Mouse (Mus musculus) neural tube, embryonic 15.5 days (tissue): Measurements from ENCODE around the gene H2-Oa. TPM values are rescaled to one million over a fixed set of nuclear protein-coding genes. Genes with fewer than 3 reads are reported as not detected.
A peak's percentile ranks its signal among the peaks of the same experiment; 100 is the strongest.

Source experiments
- ATAC-seq: fragments of 200-750 bp; cut with Nextera tagmentation; 2 replicates; pipeline ENCODE4 v1.8.0; 2017; ENCODE audit warnings: mild to moderate bottlenecking, moderate TSS enrichment, moderate library complexity; ENCODE audit not compliant: low FRiP score
- H3K27ac ChIP-seq: fragments of 300-500 bp; sonication (generic); replicated peaks from 2 replicates; pipeline ENCODE4 v1.5.1; 2015; ENCODE audit warnings: mild to moderate bottlenecking, inconsistent platforms
- H3K27me3 ChIP-seq: fragments of 300-500 bp; sonication (generic); replicated peaks from 2 replicates; pipeline ENCODE4 v1.6.1; 2015; ENCODE audit warnings: inconsistent platforms
- H3K36me3 ChIP-seq: fragments of 300-500 bp; sonication (generic); 2 replicates; pipeline ENCODE4 v1.6.1; 2015; ENCODE audit warnings: inconsistent platforms
- H3K4me1 ChIP-seq: fragments of 300-500 bp; sonication (generic); 2 replicates; pipeline ENCODE4 v1.6.1; 2015; ENCODE audit warnings: inconsistent platforms
- H3K4me2 ChIP-seq: fragments of 300-500 bp; sonication (generic); 2 replicates; pipeline ENCODE4 v1.6.1; 2015; ENCODE audit warnings: inconsistent platforms, mild to moderate bottlenecking, moderate library complexity
- H3K4me3 ChIP-seq: fragments of 300-500 bp; sonication (generic); replicated peaks from 2 replicates; pipeline ENCODE4 v1.5.1; 2015; ENCODE audit warnings: mild to moderate bottlenecking, inconsistent platforms
- H3K9ac ChIP-seq: fragments of 300-500 bp; sonication (generic); replicated peaks from 2 replicates; pipeline ENCODE4 v1.6.1; 2015; ENCODE audit warnings: mild to moderate bottlenecking, inconsistent platforms
- H3K9me3 ChIP-seq: fragments of 300-500 bp; sonication (generic); replicated peaks from 2 replicates; pipeline ENCODE4 v1.6.1; 2016; ENCODE audit warnings: inconsistent platforms
- WGBS: fragments of 180-500 bp; shearing (Covaris S2); methylation state at CpG from one replicate; pipeline ENCODE4 v1.1.7; 2015; ENCODE audit warnings: mixed read lengths; 5-methylcytosine and 5-hydroxymethylcytosine counted together
- polyA plus RNA-seq: library from polyadenylated mRNA; unstranded; fragments of >200 nt; fragmentation: Nextera tagmentation; extraction: Ambion mirVana; gene quantifications from 2 replicates; pipeline ENCODE4 v1.2.1, GENCODE M21; 2015

H2-Oa gene
- polyA plus RNA-seq, 1 experiment from 2014 or later = 0.19 TPM

DNA sequence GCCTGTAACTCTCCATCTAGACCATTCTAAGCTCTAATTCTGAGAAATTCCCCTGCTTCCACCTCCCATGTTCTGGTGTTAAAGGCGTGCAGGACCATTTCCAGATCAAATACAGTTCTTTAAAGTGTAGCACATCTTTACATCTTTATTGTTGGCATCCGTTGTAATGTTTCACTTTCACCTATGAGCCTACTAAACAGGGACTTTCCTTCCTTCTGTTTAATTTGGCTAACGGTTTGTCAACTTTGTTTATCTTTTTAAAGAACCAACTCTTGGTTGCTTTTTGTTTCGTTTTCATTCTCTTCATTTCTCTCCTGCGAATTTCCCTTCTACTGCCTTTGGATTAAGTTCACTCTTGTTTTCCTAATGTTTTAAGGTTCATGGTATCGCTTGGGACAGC lies 10.7 kb downstream of the H2-Oa start:
- Histone ChIP-seq H3K9me3 (no peaks in the 10 kb centered on the region), H3K27me3 (no peaks in the 10 kb centered on the region), H3K4me1 (peaks cover 3% of the 10 kb centered on the region), H3K4me2 (no peak overlapping the region), H3K36me3 (no peaks in the 10 kb centered on the region), H3K9ac (no peak overlapping the region), H3K27ac (no peak overlapping the region), H3K4me3 (no peak overlapping the region)
- WGBS = 87% methylated on average over 6 of the region's 6 CpGs
- no peak for ATAC-seq

DNA sequence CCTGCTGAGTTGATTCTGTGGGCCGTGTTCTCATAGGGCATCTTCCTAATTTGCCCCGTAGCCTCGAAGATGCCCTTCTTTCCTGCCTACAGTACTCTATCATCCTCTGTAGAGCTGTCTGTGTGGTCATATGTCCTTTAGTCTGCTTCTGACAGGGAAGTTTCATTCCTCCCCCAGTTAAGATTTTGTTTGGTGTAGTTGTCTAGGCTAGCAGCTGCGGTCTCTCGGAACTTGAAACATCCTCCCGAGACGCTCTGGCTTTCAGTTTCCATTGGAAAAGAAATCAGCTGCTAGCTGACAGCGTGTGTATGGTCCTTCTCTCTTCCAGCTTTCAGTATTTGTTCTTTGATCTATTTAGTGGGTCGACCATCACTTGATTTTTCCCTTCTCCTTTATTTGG lies 12.7 kb downstream of the H2-Oa start:
- H3K27me3 ChIP-seq = no peaks in the 10 kb centered on the region
- H3K4me3 ChIP-seq = no peak overlapping the region
- no peak overlapping the region for H3K27ac ChIP-seq
- WGBS = 87% methylated on average over 9 of the region's 9 CpGs
- peaks cover 3% of the 10 kb centered on the region for H3K4me1 ChIP-seq
- no peak for ATAC-seq
- H3K9me3 ChIP-seq = no peaks in the 10 kb centered on the region
- H3K4me2 ChIP-seq = no peak overlapping the region
- H3K36me3 ChIP-seq = peaks cover 8% of the 10 kb centered on the region; the same call in 1 of the 2 replicates
- H3K9ac ChIP-seq = no peak overlapping the region

DNA sequence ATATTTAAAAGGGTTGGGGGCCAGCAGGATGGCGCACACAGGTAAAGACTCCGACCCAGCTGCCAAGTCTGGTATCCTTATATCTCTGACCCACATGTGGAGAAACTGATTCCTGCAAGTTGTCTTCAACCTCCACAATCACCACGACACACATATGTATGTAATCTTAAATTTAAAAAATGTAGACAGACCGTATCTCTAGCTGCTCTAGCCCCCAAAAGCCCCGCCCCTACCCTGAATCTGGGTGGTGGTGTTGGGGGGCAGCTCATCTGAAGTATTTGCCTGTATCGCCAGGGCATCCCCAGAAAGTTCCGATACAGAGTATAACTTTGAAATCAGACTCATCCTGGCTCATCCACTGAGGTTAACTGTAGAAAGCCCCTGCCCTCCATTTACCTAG lies 14.4 kb downstream of the H2-Oa start:
- Histone ChIP-seq H3K4me1 (peaks cover 2% of the 10 kb centered on the region), H3K4me3 (no peak overlapping the region), H3K27ac (no peak overlapping the region), H3K27me3 (no peaks in the 10 kb centered on the region), H3K9ac (no peak overlapping the region), H3K36me3 (peaks cover 26% of the 10 kb centered on the region), H3K9me3 (no peaks in the 10 kb centered on the region), H3K4me2 (no peak overlapping the region)
- no peak for ATAC-seq
- WGBS = 90% methylated on average over 7 of the region's 7 CpGs

DNA sequence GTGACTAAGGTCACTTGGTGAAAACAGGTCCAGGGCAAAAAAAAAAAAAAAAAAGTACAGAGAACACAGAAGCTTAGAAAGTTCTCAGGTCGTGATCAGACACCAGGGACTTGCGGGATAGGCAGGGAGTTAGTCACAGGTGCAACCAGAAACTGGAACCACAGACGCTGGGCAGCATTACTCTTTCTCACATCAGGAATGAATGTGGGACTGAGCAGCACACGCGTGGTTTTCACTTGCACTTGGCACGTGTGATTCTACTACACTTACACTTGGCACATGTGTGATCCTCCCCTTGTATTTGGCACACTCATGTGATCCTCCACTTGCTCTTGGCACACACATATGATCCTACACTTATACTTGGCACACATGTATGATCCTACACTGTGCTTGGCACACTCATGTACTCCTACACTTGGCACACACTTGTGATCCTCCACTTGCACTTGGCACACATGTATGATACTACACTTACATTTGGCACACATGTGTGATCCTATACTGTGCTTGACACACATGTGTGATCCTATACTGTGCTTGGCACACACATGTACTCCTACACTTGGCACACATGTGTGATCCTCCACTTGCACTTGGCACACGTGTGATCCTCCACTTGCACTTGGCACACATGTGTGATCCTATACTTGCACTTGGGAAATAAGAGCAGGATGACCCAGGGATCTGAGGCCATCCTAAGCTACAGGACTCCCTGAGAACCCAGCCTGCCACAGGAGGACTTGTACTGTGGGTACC lies 15.1 kb downstream of the H2-Oa start:
- Histone ChIP-seq H3K9me3 (no peaks in the 10 kb centered on the region), H3K4me1 (no peaks in the 10 kb centered on the region), H3K4me3 (no peak overlapping the region), H3K27me3 (no peaks in the 10 kb centered on the region), H3K36me3 (peaks cover 33% of the 10 kb centered on the region), H3K27ac (no peak overlapping the region), H3K4me2 (no peak overlapping the region), H3K9ac (no peak overlapping the region)
- WGBS = 88% methylated on average over 7 of the region's 7 CpGs
- ATAC-seq = no peak

DNA sequence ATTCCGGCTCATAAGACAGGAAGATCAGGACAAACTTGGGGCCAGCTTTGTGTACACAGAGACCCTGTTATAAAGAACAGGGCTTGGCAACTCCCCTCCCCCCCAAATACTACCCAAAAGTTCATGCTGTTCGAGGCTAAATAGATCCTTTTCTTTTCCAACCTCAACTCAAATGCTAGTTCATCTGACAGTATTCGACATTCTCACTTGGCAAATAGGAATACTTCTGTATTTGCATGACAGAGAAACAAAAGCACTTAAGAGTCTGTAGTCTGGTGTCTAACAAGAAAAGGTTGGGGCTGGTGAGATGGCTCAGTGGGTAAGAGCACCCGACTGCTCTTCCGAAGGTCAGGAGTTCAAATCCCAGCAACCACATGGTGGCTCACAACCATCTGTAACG lies 16.3 kb downstream of the H2-Oa start:
- ATAC-seq = no peak
- WGBS = 75% methylated on average over 5 of the region's 6 CpGs

DNA sequence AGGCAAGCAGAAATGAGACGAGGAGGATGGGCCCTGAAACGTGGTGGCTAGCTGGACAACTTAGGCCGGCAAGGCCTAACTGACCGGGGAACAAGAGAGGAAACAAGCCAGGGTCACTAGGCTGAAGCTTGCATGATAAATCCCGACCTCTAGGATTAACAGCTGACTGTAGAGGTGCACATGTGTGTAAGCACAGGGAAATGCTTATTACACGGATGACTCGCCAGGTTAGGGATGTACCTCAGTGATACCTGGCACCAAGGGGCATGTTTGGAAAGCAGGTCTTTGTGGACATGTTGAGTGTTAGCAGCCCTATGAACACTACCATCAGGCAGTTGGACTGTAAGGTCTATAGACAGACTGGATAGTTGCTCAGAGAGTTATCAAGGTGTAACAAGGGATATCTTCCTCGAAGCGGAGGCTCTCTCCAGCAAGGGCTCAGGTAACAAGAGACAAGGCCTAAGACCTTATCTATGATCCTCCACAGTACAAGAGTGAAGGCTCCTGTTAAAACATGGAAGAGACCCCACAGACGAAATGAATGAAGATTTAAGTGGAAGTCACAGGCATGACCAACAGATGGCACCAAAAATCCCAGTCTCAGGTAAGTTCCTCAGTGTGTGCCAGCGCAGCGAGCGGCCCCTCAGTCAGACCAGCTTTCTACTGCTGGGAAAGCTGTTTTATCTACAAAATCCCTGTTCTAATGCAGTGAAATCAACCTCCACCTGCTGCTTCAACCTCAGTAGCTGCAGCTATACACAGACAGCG lies 17.1 kb downstream of the H2-Oa start:
- no peak overlapping the region for H3K4me2 ChIP-seq
- no peak overlapping the region for H3K9ac ChIP-seq
- H3K27me3 ChIP-seq = no peaks in the 10 kb centered on the region
- no peak overlapping the region for H3K4me3 ChIP-seq
- H3K36me3 ChIP-seq = peaks cover 53% of the 10 kb centered on the region
- 77% methylated on average over 14 of the region's 14 CpGs for WGBS
- ATAC-seq = no peak
- H3K4me1 ChIP-seq = 0 out of 2 replicates have a peak, but pooled peaks cover 2% of the 10 kb centered on the region
- H3K9me3 ChIP-seq = no peaks in the 10 kb centered on the region
- H3K27ac ChIP-seq = 0 out of 2 replicates have a peak overlapping the region, but pooled peaks have one; percentile 28

More for the DNA sequence above, 16.3 kb downstream of the H2-Oa start:
- Histone ChIP-seq H3K9me3 (no peaks in the 10 kb centered on the region), H3K4me1 (0 out of 2 replicates have a peak, but pooled peaks cover 2% of the 10 kb centered on the region), H3K4me3 (no peak overlapping the region), H3K36me3 (peaks cover 45% of the 10 kb centered on the region), H3K9ac (no peak overlapping the region), H3K27ac (no peak overlapping the region), H3K27me3 (no peaks in the 10 kb centered on the region), H3K4me2 (no peak overlapping the region)

DNA sequence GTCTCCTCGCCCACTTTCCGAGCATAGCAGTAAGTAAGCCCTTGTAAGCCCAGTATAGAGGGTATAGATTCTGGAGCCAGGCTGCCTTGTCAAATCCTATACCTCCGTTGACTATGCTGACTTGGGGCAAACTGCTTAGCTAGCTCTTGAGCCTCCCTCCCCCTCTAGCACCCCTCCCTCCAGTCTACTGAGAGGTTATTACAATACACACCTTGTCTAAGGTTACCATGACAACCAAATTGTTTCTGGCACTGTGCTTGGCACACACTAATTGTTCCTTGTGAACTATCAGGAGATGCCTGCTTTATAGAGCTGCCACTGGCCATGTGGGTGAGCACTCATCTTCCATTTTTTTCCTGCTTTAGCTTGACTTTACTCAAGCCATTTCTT lies 17.7 kb downstream of the H2-Oa start:
- Histone ChIP-seq H3K9ac (no peak overlapping the region), H3K27ac (peak overlapping the region; percentile 28), H3K4me2 (no peak overlapping the region), H3K4me1 (peaks cover 5% of the 10 kb centered on the region; the same call in 1 of the 2 replicates), H3K4me3 (no peak overlapping the region), H3K9me3 (no peaks in the 10 kb centered on the region), H3K27me3 (no peaks in the 10 kb centered on the region), H3K36me3 (peaks cover 58% of the 10 kb centered on the region)
- no peak for ATAC-seq
- 75% methylated on average over 3 of the region's 3 CpGs for WGBS

DNA sequence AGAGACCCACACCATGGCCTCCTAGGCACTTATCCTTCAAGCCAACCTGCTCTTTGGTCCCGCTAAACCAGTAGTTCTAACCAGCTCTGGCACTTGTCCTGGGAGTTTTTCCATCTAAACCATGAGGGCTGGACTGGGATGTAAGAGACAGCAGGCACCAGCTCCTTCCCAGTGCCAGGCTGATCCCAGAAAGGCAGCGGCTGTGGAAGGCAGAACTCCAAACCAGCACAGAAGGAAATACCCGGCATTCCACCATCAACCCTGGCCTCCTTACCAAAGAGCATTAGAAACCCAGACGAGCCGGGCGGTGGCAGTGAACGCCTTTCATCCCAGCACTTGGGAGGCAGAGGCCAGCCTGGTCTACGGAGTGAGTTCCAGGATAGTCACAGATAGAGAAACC lies 18.2 kb downstream of the H2-Oa start:
- Histone ChIP-seq H3K4me2 (no peak overlapping the region), H3K4me1 (peaks cover 10% of the 10 kb centered on the region; the same call in 1 of the 2 replicates), H3K27me3 (no peaks in the 10 kb centered on the region), H3K9me3 (no peaks in the 10 kb centered on the region), H3K9ac (no peak overlapping the region), H3K36me3 (peaks cover 64% of the 10 kb centered on the region), H3K27ac (peak overlapping the region; percentile 28; the same call in 1 of the 2 replicates), H3K4me3 (no peak overlapping the region)
- no peak for ATAC-seq
- 67% methylated on average over 8 of the region's 8 CpGs for whole genome bisulfite sequencing

DNA sequence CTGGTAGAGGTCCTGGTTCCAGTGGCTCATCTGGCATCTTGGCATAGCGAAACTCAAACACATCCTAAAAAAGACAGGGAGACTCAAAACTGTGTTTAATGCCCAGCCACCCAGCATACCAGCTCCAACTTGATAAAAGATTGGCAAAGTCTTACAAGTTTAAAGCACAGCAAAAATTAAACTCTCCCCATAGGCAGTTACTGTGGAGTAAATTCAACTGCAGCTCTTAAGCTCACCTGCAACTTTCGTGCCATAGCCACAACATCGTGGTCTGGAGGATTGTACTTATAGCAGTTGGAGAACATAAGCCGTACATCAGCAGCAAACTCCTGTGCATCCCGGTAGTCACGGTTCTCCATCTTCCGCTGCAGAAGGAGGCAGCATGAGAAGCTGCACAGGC lies 22.0 kb downstream of the H2-Oa start:
- H3K4me2 ChIP-seq = no peak overlapping the region

DNA sequence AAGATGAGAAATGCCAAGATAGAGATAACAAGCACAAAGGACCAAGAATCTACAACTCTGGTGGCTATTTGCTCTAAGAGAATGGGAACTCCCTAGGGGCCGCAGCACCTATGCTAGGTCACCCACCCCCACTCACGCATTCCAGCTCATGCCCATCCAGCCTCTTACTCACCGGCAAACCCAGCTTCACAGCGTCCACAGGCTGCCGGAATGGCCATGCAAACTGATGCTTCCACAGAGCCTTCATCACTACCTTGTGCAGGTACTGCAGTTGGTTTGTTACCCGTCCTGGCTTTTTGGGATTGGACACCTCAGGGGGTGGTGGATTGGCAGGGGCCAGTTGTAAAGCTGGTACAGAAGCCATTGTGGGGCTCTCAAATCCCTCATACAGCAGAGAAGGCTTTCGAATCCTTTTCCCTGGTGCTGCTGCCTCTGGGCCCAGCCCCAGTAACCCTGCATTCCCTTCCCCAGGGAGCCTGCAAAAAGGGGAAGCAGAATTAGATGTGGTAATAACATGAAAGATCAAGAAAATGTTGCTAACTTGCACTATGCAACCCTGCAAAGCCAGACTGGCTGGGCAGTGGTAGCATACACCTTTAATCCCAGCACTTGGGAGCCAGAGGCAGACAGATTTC lies 24.7 kb downstream of the H2-Oa start:
- Histone ChIP-seq H3K27me3 (no peaks in the 10 kb centered on the region), H3K4me2 (peak overlapping the region; percentile 89), H3K4me3 (peak overlapping the region; percentile 82), H3K4me1 (peaks cover 30% of the 10 kb centered on the region), H3K36me3 (peaks cover 52% of the 10 kb centered on the region), H3K27ac (no peak overlapping the region), H3K9ac (peak overlapping the region; percentile 89), H3K9me3 (no peaks in the 10 kb centered on the region)
- 40% methylated on average over 7 of the region's 7 CpGs for WGBS
- ATAC-seq = no peak

More for the DNA sequence above, 22.0 kb downstream of the H2-Oa start:
- WGBS = 90% methylated on average over 7 of the region's 7 CpGs
- Histone ChIP-seq H3K9ac (no peak overlapping the region; the same call in 1 of the 2 replicates), H3K4me1 (peaks cover 30% of the 10 kb centered on the region), H3K27ac (no peak overlapping the region), H3K36me3 (peaks cover 79% of the 10 kb centered on the region), H3K9me3 (no peaks in the 10 kb centered on the region), H3K27me3 (no peaks in the 10 kb centered on the region), H3K4me3 (no peak overlapping the region)
- ATAC-seq = no peak

DNA sequence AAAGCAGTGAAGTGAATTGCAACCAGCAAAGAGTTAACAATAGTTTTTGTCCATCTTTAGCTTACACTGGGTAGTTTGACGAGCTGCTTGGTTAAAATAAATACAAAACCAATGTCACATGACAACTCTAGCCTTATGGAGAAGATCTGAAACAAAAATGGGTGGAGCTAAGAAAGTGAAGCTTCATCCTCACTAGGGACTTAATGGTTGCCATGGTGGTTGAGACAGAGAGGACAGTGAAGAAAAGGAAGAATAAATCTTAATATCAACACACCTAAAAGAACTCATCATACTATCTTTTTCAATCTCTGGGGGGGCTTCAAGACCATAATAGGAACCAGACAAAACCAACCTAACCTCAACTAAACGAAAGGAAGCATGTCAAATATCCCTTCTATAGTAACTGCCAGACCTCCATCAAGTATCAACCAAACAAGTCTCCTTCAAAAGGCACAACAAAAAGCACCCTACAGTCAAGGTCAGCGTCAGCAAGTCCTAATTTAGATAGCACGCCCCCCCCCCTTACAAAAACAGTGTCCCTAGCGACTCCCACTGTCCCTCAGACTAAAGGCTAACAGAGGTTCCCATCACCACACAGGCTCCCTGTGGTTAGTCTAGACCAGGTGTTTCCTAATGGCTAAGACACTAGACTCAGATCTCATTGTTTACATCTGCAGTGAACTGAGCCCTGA lies 25.4 kb downstream of the H2-Oa start:
- peak overlapping the region; percentile 89 for H3K9ac ChIP-seq
- peak overlapping the region; percentile 89 for H3K4me2 ChIP-seq
- H3K4me3 ChIP-seq = peak overlapping the region; percentile 82
- peak overlapping the region; percentile 100 for H3K27ac ChIP-seq
- H3K36me3 ChIP-seq = peaks cover 45% of the 10 kb centered on the region
- H3K9me3 ChIP-seq = no peaks in the 10 kb centered on the region
- no peak for ATAC-seq
- WGBS = 1% methylated on average over 5 of the region's 5 CpGs
- peaks cover 30% of the 10 kb centered on the region for H3K4me1 ChIP-seq
- no peaks in the 10 kb centered on the region for H3K27me3 ChIP-seq
